Mouse (Mus musculus) layer of hippocampus, postnatal 36 days (tissue): ENCODE measurements around the gene Cuedc2. TPM values are rescaled to one million over a fixed set of nuclear protein-coding genes. Genes with fewer than 3 reads are reported as not detected.
A peak's percentile ranks its signal among the peaks of the same experiment; 100 is the strongest.

Experiments used
- DNase-seq, 2 experiments: peaks; one replicate each; pipeline ENCODE4 v3.0.0; 2022
- total RNA-seq, 2 experiments: library from RNA; stranded (reverse); gene quantifications; 2 replicates each; pipeline ENCODE4 v1.2.3; 2021

The Cuedc2 gene
- total RNA-seq, 2 experiments from 2014 or later, result 164 to 167 TPM

- peak in 1 of 2 experiments; percentile 34 for DNase-seq
Measured at GRCm38 (mm10) chr19:46339287-46339971, 927 bp upstream of the Cuedc2 start.

GRCm38 (mm10) chr19:46338942-46339286 lies 412 bp upstream of the Cuedc2 start:
- DNase-seq, result no peak

- DNase-seq, result no peak
Measured at GRCm38 (mm10) chr19:46337719-46338330, 677 bp downstream of the Cuedc2 start.

- no peak for DNase-seq
Measured at GRCm38 (mm10) chr19:46333906-46334305, 4.6 kb downstream of the Cuedc2 start.

- DNase-seq, result peak in 1 of 2 experiments; percentile 6
Measured at GRCm38 (mm10) chr19:46332721-46333339, 5.7 kb downstream of the Cuedc2 start.

- DNase-seq, result no peak
Measured at GRCm38 (mm10) chr19:46331936-46332335, 6.6 kb downstream of the Cuedc2 start.

- DNase-seq, result no peak
Measured at GRCm38 (mm10) chr19:46331326-46331725, 7.2 kb downstream of the Cuedc2 start.

- DNase-seq, result no peak
Measured at GRCm38 (mm10) chr19:46330696-46331095, 7.8 kb downstream of the Cuedc2 start.

GRCm38 (mm10) chr19:46329951-46330350 lies 8.6 kb downstream of the Cuedc2 start:
- DNase-seq, result peak; percentile 75 to 76

GRCm38 (mm10) chr19:46329031-46329641 lies 9.4 kb downstream of the Cuedc2 start:
- no peak for DNase-seq

- DNase-seq, result peak; percentile 94 to 95
Measured at GRCm38 (mm10) chr19:46328081-46329030, 10.1 kb downstream of the Cuedc2 start, which contains the start of gene Fbxl15. Fbxl15 (plus strand) TSS chr19:46328184.

- DNase-seq, result no peak
Measured at GRCm38 (mm10) chr19:46327531-46328064, 10.9 kb downstream of the Cuedc2 start.

GRCm38 (mm10) chr19:46326756-46327305 lies 11.7 kb downstream of the Cuedc2 start, which contains the start of gene Psd:
Psd (minus strand) TSS chr19:46327156.
- DNase-seq, result peak; percentile 67 to 74

GRCm38 (mm10) chr19:46326019-46326755 lies 12.3 kb downstream of the Cuedc2 start:
- DNase-seq, result no peak

- DNase-seq, result no peak
Measured at GRCm38 (mm10) chr19:46324918-46325317, 13.6 kb downstream of the Cuedc2 start.

- DNase-seq, result no peak
Measured at GRCm38 (mm10) chr19:46324366-46324765, 14.1 kb downstream of the Cuedc2 start.

- DNase-seq, result no peak
Measured at GRCm38 (mm10) chr19:46323716-46324115, 14.8 kb downstream of the Cuedc2 start.

GRCm38 (mm10) chr19:46322996-46323572 lies 15.4 kb downstream of the Cuedc2 start:
- DNase-seq, result no peak

- DNase-seq, result no peak
Measured at GRCm38 (mm10) chr19:46322144-46322995, 16.1 kb downstream of the Cuedc2 start.
